Mouse (Mus musculus) megakaryocyte, adult 5-6 weeks (primary cell): Measurements from ENCODE around the gene C1qtnf2. TPM values are rescaled to one million over a fixed set of nuclear protein-coding genes. Genes with fewer than 3 reads are reported as not detected.
A peak's percentile ranks its signal among the peaks of the same experiment; 100 is the strongest.

Source experiments
- ATAC-seq: 2 replicates; pipeline ENCODE4 v1.8.0; 2016; ENCODE audit warnings: mild to moderate bottlenecking, inconsistent platforms; ENCODE audit not compliant: poor library complexity, severe bottlenecking
- total RNA-seq, 2 experiments: library from RNA; stranded (forward) in 1 of 2; stranded (reverse) in 1 of 2; fragments of 153-499, 151-499 nt in 1 of 2; fragments of 221-1000, 200-1000 nt in 1 of 2; gene quantifications; 2 replicates each; pipeline versions ENCODE4 v1.2.3 to v1.2.4; 2015 to 2017

C1qtnf2 gene
- total RNA-seq, 2 experiments from 2014 or later, result not detected

GRCm38 (mm10) chr11:43528683-43529499 lies 54.8 kb downstream of the C1qtnf2 start, which contains the start of gene Ccnjl:
TSS of gene Ccnjl (plus strand) at chr11:43528784.
- ATAC-seq, result peak; percentile 76

- ATAC-seq, result no peak
Measured at GRCm38 (mm10) chr11:43530043-43530442, 56.0 kb downstream of the C1qtnf2 start.

GRCm38 (mm10) chr11:43531619-43532018 lies 57.5 kb downstream of the C1qtnf2 start:
- no peak for ATAC-seq

- ATAC-seq, result no peak
Measured at GRCm38 (mm10) chr11:43537074-43537473, 63.0 kb downstream of the C1qtnf2 start.

GRCm38 (mm10) chr11:43539863-43540262 lies 65.8 kb downstream of the C1qtnf2 start:
- no peak for ATAC-seq

Other genes starting within 250 kb of the C1qtnf2 start
- gene Pttg1, start 48.0 kb upstream of the C1qtnf2 start, total RNA-seq (2015), result 49.1 and 49.6 TPM in 2 replicates
- 40.5 and 44.4 TPM in 2 replicates for gene Pttg1, start 48.0 kb upstream of the C1qtnf2 start, total RNA-seq (2017)
- 25.9 and 36.3 TPM in 2 replicates for gene Slu7, start 40.5 kb upstream of the C1qtnf2 start, total RNA-seq (2015)
- 74.2 and 77.7 TPM in 2 replicates for gene Slu7, start 40.5 kb upstream of the C1qtnf2 start, total RNA-seq (2017)
- gene Ccnjl, start 54.5 kb downstream of the C1qtnf2 start, total RNA-seq (2015), result not detected in 2 replicates
- gene Ccnjl, start 54.5 kb downstream of the C1qtnf2 start, total RNA-seq (2017), result not detected in 2 replicates
- gene 4933415A04Rik, start 112.8 kb downstream of the C1qtnf2 start, total RNA-seq (2015), result not detected in 2 replicates
- not detected in 2 replicates for gene 4933415A04Rik, start 112.8 kb downstream of the C1qtnf2 start, total RNA-seq (2017)
- not detected in 2 replicates for gene Fabp6, start 127.3 kb downstream of the C1qtnf2 start, total RNA-seq (2015)
- gene Fabp6, start 127.3 kb downstream of the C1qtnf2 start, total RNA-seq (2017), result not detected in 2 replicates
- gene Pwwp2a, start 207.7 kb downstream of the C1qtnf2 start, total RNA-seq (2015), result 28.9 and 29.2 TPM in 2 replicates
- gene Pwwp2a, start 207.7 kb downstream of the C1qtnf2 start, total RNA-seq (2017), result 21.5 and 21.9 TPM in 2 replicates